Mouse (Mus musculus): Measurements from ENCODE around the gene Ftsj1.
A peak's percentile ranks its signal among the peaks of the same experiment; 100 is the strongest.

Ftsj1 gene

GRCm38 (mm10) chrX:8252334-8253285 is at the start of gene Ftsj1:
Gene Ftsj1 (minus strand): TSS chrX:8252406.
- DNase-seq, result peak; percentile 66 to 74

- no peak for DNase-seq
Measured at GRCm38 (mm10) chrX:8288621-8289020, 36.4 kb upstream of the Ftsj1 start.

GRCm38 (mm10) chrX:8274056-8274455 is 21.9 kb upstream of the Ftsj1 start:
- no peak for DNase-seq

GRCm38 (mm10) chrX:8272000-8272399 is 19.8 kb upstream of the Ftsj1 start:
- no peak for DNase-seq

GRCm38 (mm10) chrX:8271083-8271820 is 19.0 kb upstream of the Ftsj1 start, which contains the start of gene Slc38a5:
Gene Slc38a5 (plus strand): TSS chrX:8271133.
- no peak for DNase-seq

GRCm38 (mm10) chrX:8264222-8264621 is 12.0 kb upstream of the Ftsj1 start:
- DNase-seq, result no peak

GRCm38 (mm10) chrX:8263156-8263804 is 11.1 kb upstream of the Ftsj1 start:
- DNase-seq, result no peak

GRCm38 (mm10) chrX:8259478-8259877 is 7.3 kb upstream of the Ftsj1 start:
- DNase-seq, result no peak

GRCm38 (mm10) chrX:8255807-8256206 is 3.6 kb upstream of the Ftsj1 start:
- no peak for DNase-seq

GRCm38 (mm10) chrX:8253711-8254110 is 1.5 kb upstream of the Ftsj1 start:
- no peak for DNase-seq

- no peak for DNase-seq
Measured at GRCm38 (mm10) chrX:8251789-8252333, 345 bp downstream of the Ftsj1 start.

- DNase-seq, result no peak
Measured at GRCm38 (mm10) chrX:8248542-8249120, 3.6 kb downstream of the Ftsj1 start.

GRCm38 (mm10) chrX:8247680-8248079 is 4.5 kb downstream of the Ftsj1 start:
- no peak for DNase-seq

GRCm38 (mm10) chrX:8238804-8239395 is 13.3 kb downstream of the Ftsj1 start:
- no peak for DNase-seq

- no peak for DNase-seq
Measured at GRCm38 (mm10) chrX:8236704-8237103, 15.5 kb downstream of the Ftsj1 start.

- no peak for DNase-seq
Measured at GRCm38 (mm10) chrX:8233602-8234001, 18.6 kb downstream of the Ftsj1 start.

- DNase-seq, result no peak
Measured at GRCm38 (mm10) chrX:8230272-8230671, 21.9 kb downstream of the Ftsj1 start.

GRCm38 (mm10) chrX:8223473-8223872 is 28.7 kb downstream of the Ftsj1 start:
- no peak for DNase-seq

GRCm38 (mm10) chrX:8222678-8223421 is 29.4 kb downstream of the Ftsj1 start:
- no peak for DNase-seq

- DNase-seq, result no peak
Measured at GRCm38 (mm10) chrX:8222296-8222677, 29.9 kb downstream of the Ftsj1 start.

GRCm38 (mm10) chrX:8219651-8220050 is 32.6 kb downstream of the Ftsj1 start:
- DNase-seq, result no peak
